Mouse (Mus musculus): ENCODE measurements around the gene Sacs. TPM values are rescaled to one million over a fixed set of nuclear protein-coding genes. Genes with fewer than 3 reads are reported as not detected.

Sacs gene
- polyA plus RNA-seq, 1 experiment from 2014 or later: 8.0 TPM

Other genes with a start within 250 kb of the Sacs start
- gene Tnfrsf19, start 92.0 kb upstream of the Sacs start, polyA plus RNA-seq (2015; fragmentation: Nextera tagmentation; extraction: Ambion mirVana): 28.8 and 30.3 TPM in 2 replicates
- gene Sgcg, start 120.0 kb downstream of the Sacs start, polyA plus RNA-seq (2015; fragmentation: Nextera tagmentation; extraction: Ambion mirVana): 1.0 and 1.1 TPM in 2 replicates
- gene Arl11, start 171.3 kb downstream of the Sacs start, polyA plus RNA-seq (2015; fragmentation: Nextera tagmentation; extraction: Ambion mirVana): 0.77 and 1.3 TPM in 2 replicates
- 12.0 and 12.8 TPM in 2 replicates for gene Ebpl, start 222.0 kb downstream of the Sacs start, polyA plus RNA-seq (2015; fragmentation: Nextera tagmentation; extraction: Ambion mirVana)

Data from neural tube, embryonic 15.5 days (tissue).